Mouse (Mus musculus): ENCODE results near the gene Tnxb.
"Not testable (repeated sequence)": the region's sequence is repeated elsewhere in the genome, so short reads cannot be mapped to it uniquely, and the experiment has no call there.

Tnxb gene

GRCm38 (mm10) chr17:34683686-34684220 is 13.4 kb downstream of the Tnxb start:
- CTCF ChIA-PET, result interaction anchor here (0.6 kb wide), 1 partner anchor 15 kb away, joined by 6 read pairs; no protein-coding TSS in a partner anchor

GRCm38 (mm10) chr17:34684253-34684893 is 14.0 kb downstream of the Tnxb start:
- CTCF ChIA-PET, result interaction anchor here (0.6 kb wide), 1 partner anchor 16 kb away, joined by 6 read pairs; no protein-coding TSS in a partner anchor

DNA sequence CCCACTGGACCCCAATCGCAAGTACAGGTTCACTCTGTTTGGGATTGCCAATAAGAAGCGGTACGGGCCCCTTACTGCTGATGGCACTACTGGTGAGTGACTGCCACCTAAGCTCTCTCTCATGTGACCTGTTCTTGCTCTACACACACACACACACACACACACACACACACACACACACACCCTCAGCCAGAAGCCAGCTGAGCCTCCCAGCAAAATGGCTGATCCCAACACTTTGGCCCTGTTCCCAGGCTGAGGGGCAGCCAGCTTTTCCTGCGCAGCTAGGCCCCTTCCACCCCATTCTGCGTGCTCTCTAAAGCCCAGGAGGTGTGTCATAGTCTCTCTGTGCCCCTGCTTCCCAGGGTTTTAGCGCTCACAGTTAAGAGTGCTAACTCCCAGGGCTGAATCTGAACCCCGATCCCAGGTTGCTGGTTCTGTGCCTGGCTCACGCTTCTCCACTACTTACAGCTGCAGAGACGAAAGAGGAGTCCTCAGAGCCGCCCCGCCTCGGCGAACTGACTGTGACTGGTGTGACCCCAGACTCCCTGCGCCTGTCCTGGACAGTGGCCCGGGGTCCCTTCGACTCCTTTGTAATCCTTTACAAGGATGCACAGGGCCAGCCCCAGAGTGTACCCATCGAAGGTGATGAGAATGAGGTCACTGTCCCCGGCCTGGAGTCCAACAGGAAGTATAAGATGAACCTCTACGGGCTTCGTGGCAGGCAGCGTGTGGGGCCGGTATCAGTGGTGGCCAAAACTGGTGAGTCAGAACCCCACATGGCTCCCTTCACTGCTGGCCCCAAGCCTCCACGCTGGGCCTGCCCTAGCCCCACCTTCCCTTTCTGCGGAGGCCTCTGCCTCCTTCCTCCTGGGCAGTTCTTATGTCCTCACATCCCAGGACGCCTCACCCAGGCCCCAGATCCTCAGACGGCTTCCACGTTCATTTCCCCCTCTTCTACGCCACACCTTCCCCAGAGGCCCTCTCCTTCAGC is 15.1 kb downstream of the Tnxb start:
- CTCF ChIA-PET, result no interaction called here

- CTCF ChIA-PET, result no interaction called here
Observed at GRCm38 (mm10) chr17:34688889-34689288, 18.6 kb downstream of the Tnxb start.

DNA sequence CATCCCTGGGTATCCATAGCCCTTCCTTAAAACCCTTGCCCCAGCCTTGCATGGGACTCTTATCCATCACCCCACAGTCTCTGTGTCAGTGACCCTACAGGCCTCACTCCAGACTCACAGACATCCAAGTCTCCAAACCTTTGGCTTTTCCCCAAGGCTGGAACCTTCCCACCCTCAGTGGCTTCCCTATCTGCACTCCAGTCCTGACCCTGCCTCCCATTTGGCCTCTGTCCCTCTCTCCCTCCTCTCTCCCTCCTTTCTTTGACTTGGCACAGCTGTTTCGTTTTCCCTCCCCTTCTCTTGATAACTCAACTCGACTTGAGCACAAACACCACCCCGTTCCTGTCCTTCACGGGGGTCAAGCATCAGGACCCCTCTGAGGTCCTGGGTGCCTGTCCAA is 20.1 kb downstream of the Tnxb start:
- CTCF ChIA-PET, result no interaction called here

DNA sequence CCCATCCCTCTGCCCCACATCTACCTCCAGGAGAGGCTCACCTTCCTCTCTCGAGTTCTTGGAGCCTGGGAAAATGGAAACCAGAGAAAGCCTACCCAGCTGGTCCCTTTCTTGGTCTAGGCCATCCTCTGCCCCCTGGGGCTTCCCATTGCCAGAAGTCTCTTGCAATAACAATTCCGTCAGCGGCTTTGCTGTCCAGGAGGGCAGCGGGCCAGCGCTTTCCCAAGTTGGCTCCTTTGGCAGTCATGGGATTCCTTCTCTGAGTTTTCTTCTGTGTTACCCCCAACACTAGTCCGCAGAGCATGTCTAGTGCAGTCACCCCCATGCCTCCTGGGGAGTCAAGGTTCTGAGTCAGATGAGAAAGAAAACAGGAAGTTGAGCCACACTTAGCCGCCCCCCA is 22.6 kb downstream of the Tnxb start:
- CTCF ChIA-PET, result no interaction called here

GRCm38 (mm10) chr17:34699575-34700408 is 29.5 kb downstream of the Tnxb start:
- CTCF ChIA-PET, result no interaction called here

DNA sequence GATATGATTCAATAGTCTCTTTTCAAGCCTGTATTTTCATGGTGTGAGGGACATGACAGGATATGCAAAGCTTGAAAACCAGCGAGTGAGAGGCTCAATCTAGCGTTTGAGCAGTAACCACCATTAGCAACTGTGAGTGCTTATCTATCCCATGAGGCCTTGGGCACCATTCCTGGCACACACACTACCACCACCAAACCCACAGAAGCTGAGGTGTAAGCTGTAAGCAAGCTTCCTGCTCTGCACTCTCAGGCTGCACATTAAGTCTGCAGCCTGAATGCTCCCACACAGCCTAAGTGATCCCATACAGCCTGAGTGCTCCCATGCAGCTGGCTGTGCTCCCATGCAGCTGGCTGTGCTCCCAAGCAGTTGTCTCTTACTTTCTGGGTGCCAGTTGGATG is 30.3 kb downstream of the Tnxb start:
- CTCF ChIA-PET, result no interaction called here

DNA sequence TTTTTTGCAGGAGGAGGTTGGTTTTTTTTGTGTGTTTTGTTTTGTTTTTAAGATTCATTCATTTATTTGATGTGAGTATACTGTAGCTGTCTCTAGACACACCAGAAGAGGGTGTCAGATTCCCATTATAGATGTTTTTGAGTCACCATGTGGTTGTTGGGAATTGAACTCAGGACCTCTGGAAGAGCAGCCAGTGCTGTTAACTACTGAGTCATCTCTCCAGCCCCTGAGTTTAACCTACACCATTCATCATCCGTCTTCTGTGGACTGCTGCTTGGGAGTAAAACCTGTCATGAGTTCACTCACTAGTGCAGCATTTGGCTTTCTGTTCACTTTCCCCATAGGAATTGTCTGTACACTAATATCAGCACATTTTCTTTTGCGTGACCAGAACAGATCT is 36.1 kb downstream of the Tnxb start:
- CTCF ChIA-PET, result not testable (repeated sequence)

DNA sequence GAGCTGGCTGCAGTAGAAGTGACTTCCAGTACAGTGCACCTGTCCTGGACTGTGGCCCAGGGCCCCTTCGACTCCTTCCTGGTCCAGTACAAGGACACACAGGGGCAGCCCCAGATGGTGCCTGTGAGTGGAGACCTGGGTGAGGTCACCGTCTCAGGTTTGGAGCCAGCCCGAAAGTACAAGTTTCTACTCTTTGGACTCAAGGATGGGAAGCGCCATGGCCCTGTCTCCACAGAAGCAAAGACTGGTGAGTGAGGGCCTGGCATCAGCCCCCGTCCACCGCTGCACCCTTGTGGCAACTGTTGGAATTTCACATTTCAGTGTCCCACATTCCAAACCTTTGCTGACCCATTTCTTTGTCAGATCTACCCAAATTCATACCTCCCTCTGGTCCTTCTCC is 42.6 kb downstream of the Tnxb start:
- CTCF ChIA-PET, result no interaction called here

GRCm38 (mm10) chr17:34714181-34714907 is 44.0 kb downstream of the Tnxb start:
- CTCF ChIA-PET, result not testable (repeated sequence)

DNA sequence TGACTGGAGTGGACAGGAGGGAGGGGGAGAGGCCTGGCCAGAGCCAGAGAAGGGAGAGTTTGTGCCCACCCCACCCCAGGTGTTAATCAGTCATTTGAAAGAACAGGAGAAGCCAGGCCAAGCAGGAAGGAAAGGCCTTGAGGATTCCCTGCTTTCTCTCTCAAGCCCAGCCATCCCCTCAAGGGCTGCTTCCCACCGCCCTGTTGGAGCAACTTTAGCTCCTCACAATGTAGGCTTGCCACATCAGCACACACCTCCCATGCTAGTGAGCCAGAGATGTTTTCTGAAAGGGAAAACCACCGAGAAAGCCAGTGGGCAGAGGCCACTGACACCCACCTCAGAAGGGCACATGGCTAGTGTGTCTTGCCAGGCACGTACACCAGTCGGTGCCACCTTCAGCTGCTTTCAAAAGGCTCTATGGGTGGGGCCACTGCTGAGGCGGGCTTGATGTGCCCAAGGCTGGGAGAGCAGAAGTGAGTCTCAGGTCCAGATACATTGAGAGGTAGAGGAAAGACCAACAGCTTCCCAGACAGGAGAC is 44.6 kb downstream of the Tnxb start:
- CTCF ChIA-PET, result not testable (repeated sequence)

GRCm38 (mm10) chr17:34715451-34715850 is 45.1 kb downstream of the Tnxb start:
- CTCF ChIA-PET, result not testable (repeated sequence)

GRCm38 (mm10) chr17:34716247-34716646 is 45.9 kb downstream of the Tnxb start:
- CTCF ChIA-PET, result no interaction called here

GRCm38 (mm10) chr17:34717401-34717800 is 47.1 kb downstream of the Tnxb start:
- CTCF ChIA-PET, result no interaction called here

DNA sequence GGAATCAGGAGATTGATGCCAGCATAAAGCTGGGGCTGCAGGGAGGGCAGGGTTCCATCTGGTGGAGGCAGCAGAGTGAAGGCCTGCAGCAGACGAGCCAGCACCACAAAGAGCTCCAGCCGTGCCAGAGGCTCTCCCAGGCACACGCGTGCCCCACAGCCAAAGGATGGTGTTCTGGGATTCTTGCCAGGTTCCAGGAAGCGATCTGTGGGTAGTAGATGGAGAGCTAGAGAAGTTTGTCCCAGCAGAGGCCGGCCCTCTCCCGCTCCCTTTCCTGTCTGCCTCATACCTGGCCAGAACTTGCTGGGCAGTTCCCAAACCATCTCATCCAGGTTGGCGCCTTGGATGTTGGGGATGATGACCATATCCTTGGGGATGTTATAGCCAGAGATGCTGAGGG is 49.6 kb downstream of the Tnxb start:
- CTCF ChIA-PET, result not testable (repeated sequence)

- CTCF ChIA-PET, result not testable (repeated sequence)
Observed at GRCm38 (mm10) chr17:34722238-34722637, 51.9 kb downstream of the Tnxb start.

DNA sequence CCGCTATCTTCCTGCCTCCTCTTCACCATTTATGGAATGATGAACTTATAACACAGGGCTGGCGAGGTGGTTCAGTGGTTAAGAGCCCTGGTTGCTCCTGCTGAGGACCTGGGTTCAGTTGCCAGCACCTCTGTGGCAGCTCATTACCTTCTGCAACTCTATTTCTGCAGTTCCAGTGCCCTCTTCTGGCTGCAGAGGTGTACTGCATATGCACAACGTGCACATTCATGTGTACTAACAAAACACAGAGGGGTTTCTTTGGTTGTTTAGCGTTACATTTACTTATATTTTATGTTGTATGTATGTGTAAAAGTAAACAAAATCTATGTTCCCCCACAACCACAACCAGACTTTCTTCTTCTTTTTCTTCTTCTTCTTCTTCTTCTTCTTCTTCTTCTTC is 52.7 kb downstream of the Tnxb start:
- CTCF ChIA-PET, result no interaction called here

DNA sequence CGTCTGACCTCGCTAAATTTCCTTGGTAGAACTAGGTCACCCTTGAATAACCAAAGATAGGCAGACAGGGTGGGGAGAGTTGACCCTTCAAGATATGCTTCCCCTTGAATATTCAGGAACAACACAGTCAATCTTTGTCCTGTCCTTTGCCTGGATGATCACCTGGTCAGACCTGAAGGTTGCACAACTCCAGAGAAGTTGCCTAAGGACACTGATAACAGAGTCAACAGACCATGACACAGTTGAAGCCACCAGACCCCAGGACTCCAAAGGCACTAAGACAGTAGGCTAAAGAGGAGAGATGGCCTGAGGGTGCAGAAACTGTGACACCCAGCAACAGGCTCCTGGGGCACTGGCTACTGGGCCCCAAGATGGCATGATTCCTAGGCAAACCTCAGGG is 57.6 kb downstream of the Tnxb start:
- CTCF ChIA-PET, result no interaction called here

GRCm38 (mm10) chr17:34729155-34729554 is 58.8 kb downstream of the Tnxb start:
- CTCF ChIA-PET, result not testable (repeated sequence)

Measured in spleen, embryonic (tissue).